Mouse (Mus musculus) spleen, adult 18-20 months (tissue): ENCODE results near the gene Olfr1494.

Experiments used
- DNase-seq, 2 experiments: peaks; one replicate each; pipeline ENCODE4 v3.0.0; 2022; ENCODE audit warnings: mixed read lengths in 2 of 2

Gene Olfr1494

DNA sequence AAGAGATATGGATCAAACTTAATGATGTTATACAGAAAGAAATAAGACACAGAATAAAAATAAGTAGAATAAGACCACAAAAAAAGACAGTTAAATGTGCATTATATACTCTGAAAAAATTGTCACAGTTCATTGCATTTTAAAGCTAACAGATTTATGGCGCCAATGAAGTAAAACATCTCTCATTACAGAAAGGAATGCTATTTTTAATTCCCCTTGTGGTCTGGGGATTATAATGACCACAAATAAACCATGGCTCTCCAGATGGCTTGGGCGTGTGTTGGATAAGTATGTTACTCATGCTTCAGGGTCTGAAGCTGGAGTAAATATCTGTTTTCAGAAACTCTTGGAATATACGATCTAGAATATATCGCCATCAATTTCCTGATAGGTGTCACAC lies at the start of gene Olfr1494:
Gene Olfr1494, plus strand, starts transcription at position 301 of the 400 bp plus-strand sequence.
- DNase-seq: no peak

DNA sequence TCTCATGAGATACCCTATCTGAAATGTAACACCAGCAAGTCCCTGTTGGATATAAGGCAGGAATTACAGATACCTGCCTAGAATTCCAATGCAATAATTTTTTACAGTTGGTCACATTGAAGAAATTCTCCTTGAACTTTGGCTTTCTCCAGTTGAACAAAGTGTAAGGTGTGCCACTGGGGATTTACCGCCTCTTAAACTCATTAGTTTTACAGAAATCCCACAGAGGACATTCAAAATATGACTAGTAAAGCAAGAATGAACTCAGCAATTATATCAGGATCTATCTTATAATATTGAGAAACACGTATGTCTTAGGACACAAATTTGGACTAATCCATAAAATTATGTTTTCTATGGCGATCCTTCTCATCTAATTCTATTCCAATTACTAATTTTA lies 42.6 kb upstream of the Olfr1494 start, which contains the start of gene Olfr1491:
Gene Olfr1491, plus strand, starts transcription at position 301 of the 400 bp plus-strand sequence.
- no peak for DNase-seq

DNA sequence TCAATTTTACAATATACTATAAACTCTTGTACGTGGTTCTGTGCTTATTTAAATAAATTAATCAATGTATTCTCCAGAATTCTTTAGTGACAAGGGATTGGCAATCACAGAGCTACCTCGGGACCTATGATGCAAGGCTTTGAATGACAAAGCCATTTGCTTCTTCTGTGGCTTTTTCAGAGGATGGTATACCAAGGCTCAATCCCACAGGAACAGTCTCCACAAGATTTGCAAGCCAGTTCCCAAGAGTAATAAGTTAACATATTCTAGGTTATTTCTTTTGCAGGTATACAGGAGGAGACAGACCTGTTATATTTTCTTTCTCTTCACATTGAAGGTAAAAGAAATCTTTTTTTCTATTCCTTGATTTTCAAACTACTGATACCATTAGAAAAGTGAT lies 16.6 kb upstream of the Olfr1494 start, which contains the start of gene Olfr1493-ps1:
Gene Olfr1493-ps1, plus strand, starts transcription at position 301 of the 400 bp plus-strand sequence.
- DNase-seq: no peak

DNA sequence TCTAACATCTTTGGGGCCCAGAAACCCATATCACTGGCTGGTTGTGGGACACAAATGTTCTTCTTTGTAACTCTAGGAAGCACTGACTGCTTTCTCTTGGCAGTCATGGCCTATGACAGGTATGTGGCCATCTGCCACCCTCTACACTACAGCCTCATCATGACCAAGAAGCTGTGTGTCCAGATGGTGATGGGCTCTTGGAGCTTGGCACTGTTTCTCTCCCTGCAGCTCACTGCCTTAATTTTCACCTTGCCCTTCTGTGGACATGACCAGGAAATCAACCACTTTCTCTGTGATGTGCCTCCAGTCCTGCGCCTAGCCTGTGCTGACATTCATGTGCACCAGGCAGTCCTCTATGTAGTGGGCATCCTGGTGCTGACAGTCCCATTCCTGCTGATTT lies 9.8 kb downstream of the Olfr1494 start:
- no peak for DNase-seq

DNA sequence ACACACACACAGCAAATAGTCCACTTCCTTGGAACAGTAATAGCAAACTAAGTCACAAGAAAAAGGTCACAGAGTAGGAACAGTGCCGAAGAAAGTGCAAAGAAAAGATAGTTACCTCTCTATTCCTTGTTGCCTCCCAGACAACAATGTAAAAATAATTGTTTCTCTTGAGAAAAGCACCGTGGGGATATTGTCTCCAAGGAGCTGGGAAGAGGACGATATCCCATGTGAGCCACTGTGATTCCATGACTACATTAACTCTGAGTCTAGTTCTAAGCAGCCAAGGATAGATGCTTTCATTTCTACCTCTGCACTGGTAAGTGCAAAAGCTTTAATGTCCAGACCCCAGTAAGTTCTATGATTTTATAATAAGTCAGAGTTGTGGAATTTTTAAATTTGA lies 24.8 kb downstream of the Olfr1494 start, which contains the start of gene Olfr1495:
Gene Olfr1495, plus strand, starts transcription at position 301 of the 400 bp plus-strand sequence.
- no peak for DNase-seq

DNA sequence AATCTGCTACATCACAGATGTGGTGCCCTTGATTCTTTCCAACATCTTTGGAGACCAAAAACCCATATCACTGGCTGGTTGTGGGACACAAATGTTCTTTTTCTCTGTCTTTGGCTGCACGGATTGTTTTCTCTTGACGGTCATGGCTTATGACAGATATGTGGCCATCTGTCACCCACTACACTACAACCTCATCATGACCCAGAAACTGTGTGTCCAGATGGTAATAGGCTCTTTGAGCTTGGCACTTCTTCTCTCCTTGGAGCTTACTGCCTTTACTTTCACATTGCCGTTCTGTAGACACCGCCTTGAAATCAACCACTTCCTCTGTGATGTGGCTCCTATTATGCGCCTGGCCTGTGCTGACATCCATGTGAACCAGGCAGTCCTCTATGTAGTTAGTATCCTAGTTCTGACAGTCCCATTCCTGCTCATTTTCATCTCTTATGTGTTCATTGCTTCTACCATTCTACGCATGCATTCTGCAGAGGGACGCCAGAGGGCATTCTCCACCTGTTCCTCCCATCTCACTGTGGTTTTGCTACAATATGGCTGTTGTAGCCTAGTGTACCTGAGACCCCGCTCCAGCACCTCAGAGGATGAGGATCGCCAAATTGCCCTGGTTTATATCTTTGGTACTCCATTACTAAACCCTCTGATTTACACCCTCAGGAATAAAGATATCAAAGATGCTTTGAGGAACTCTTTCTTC lies 29.2 kb downstream of the Olfr1494 start:
- no peak for DNase-seq

DNA sequence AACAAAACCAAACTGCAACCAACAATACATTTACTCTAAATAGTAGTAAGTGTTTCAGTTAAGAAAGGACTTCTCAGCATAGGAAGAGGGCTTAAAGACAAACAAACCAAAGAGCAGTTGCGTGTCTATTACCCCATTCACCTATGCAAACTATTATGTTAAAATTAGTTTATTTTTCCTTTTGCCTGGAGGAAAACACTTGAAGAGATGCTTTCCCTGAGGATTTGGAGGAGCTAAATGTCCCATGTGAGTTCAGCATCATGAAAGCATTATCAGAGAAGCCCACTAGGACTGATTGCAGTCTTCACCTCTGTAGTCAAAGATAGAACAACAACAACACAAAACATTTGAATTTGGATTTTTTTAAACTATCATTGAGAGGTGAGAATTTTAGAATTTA lies 38.0 kb downstream of the Olfr1494 start, which contains the start of gene Olfr1496:
Gene Olfr1496, plus strand, starts transcription at position 301 of the 400 bp plus-strand sequence.
- no peak for DNase-seq

DNA sequence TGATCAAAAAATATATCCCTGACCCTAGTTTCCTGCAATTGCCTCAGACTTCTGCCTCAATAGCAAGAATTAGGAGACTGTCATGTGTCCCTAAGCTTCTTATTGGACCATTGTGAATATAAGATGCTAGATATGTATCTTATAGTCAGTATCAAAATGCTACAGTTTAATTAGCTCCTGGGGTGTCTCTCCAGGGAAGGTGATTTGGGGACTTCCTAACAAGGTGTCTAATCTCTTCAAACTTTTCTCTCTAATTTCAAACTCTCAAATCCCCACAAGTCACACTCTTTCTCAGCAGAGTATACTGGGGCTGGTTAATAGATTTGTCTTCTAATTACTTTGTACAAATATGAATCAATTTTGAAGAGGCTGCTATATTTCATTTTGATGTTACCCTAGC lies 58.6 kb downstream of the Olfr1494 start, which contains the start of gene Olfr1497:
Gene Olfr1497, minus strand, starts transcription at position 101 of the 400 bp plus-strand sequence.
- DNase-seq: no peak
